Mouse (Mus musculus) Patski (cell line): Measurements from ENCODE around the gene Dlgap3. TPM values are rescaled to one million over a fixed set of nuclear protein-coding genes. Genes with fewer than 3 reads are reported as not detected.

Experiments used
- ATAC-seq: fragments of 100-300 bp; one replicate; pipeline ENCODE4 v1.8.0; 2021
- CTCF ChIA-PET: fragments of 350-600 bp; sonication (Branson Sonifier 250); formaldehyde crosslinking; loops from one replicate; lab custom pipeline; 2022; ENCODE audit warnings: inconsistent platforms; lab: Charles Lee
- POLR2A ChIA-PET: fragments of 350-600 bp; sonication (Branson Sonifier 250); formaldehyde crosslinking; loops from one replicate; lab custom pipeline; 2022; ENCODE audit warnings: antibody characterized with exemption, inconsistent platforms; lab: Charles Lee
- DNase-seq: peaks from one replicate; pipeline ENCODE4 v3.0.0-alpha.2; 2011; ENCODE audit warnings: low read depth, low spot score
- H3K27me3 ChIP-seq: fragments of 371-371 bp; one replicate; pipeline ENCODE4 v1.5.1; 2021
- CTCF ChIP-seq: fragments of 100-300 bp; IDR thresholded peaks from one replicate; pipeline ENCODE4 v1.5.1; 2021
- in situ Hi-C: fragments of 300-500 bp; cut with MboI; formaldehyde crosslinking; loops from 3 replicates; pipeline ENCODE4 v1.11.1; 2018; ENCODE audit warnings: low pct_unique_long_range_greater_than_20kb, mixed read lengths
- polyA plus RNA-seq: library from polyadenylated mRNA; unstranded; gene quantifications from one replicate; pipeline ENCODE4 v1.2.3, GENCODE M21; 2021

Dlgap3 gene
- polyA plus RNA-seq, 1 experiment from 2014 or later = 0.85 TPM

DNA sequence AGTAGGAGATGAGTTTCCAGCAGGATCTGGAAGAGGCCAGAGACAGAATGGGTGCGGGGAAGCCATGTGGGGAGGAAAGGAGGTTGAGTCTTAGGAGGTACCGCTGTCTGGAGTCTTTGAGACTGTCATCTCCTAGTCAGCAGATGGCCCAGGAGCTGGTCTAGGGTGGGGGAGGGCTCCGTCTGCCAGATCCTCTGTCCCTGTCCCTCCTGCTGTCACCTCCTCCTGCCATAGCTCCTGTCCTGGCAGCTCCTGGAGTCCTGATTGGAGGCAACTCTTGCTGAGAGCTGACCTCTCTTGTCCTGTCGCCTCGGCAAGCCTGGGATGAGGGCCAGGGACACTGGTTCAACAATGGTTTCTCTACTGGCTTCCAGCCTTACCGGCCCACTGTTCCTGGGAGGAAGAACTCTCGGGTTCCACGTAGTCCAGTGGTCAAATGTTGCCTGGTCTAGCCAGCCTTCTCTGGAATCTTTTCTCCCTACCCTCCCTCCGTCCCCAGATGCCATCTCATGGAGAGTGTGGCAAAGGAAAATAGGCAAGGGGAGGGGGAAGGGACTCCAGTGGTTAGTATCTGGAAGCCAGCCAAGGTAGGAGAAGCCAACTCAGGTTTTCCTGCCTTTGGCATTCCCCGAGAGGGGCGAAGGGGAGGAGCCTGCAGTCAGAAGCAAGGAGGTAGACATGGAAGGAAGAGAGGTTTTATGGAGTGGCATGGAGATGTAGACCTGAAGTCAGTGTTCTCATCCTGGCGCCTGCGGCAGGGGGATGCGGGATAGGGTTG is 24.6 kb downstream of the Dlgap3 start:
- ChIA-PET CTCF (no interaction called here), POLR2A (no interaction called here)
- in situ Hi-C loops = no loop called here
- H3K27me3 ChIP-seq = no peaks in the 10 kb centered on the region
- TF ChIP-seq CTCF = no peak
- ATAC-seq (no peak), DNase-seq (no peak)

DNA sequence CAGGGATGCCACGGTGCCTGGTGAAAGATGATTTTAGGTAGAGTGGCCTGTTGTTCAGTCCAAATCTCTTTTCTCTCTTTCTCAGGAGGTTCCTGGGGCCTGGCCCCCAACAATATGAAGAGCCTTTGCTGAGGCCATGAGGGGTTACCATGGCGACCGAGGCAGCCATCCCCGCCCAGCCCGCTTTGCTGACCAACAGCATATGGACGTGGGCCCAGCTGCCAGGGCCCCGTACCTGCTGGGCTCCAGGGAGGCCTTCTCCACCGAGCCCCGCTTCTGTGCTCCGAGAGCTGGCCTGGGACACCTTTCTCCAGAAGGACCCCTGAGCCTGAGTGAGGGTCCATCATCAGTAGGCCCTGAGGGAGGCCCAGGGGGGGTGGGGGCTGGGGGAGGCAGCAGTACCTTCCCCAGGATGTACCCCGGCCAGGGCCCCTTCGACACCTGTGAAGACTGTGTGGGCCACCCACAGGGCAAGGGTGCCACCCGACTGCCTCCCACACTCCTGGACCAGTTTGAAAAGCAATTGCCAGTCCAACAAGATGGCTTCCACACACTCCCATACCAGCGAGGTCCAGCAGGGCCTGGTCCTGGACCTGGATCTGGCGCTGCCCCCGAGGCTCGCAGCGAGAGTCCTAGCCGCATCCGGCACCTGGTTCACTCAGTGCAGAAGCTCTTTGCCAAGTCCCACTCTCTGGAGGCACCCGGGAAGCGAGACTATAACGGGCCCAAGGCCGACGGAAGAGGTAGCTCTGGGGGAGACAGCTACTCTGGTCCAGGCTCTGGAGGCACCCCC is 25.7 kb downstream of the Dlgap3 start:
- POLR2A ChIA-PET = no interaction called here
- DNase-seq (no peak), ATAC-seq (no peak)
- H3K27me3 ChIP-seq = no peaks in the 10 kb centered on the region
- CTCF ChIA-PET = no interaction called here
- in situ Hi-C loops = no loop called here
- TF ChIP-seq CTCF = no peak

DNA sequence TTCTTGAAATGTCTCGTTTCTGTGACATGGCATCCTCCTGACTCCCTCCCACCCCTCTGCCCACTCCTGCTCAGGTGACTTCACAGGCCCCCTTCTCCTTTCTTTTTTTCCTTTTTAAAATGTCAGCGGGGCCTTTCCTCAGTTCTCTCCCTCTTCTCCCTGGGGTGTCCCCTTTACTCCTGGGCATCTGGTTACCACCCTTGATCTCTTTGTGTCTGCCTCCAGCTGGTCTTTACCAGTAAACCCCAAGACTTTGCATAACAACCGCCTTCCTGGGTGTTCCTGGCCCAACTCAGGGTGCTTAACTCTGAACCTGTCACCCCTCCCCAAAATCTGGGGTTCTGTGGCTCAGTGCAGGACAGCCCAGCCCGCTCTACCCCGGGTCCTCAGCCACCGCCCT is 29.6 kb downstream of the Dlgap3 start:
- POLR2A ChIA-PET = no interaction called here
- H3K27me3 ChIP-seq = no peaks in the 10 kb centered on the region
- no peak for TF ChIP-seq CTCF
- DNase-seq (no peak), ATAC-seq (no peak)
- CTCF ChIA-PET = no interaction called here
- in situ Hi-C loops = no loop called here

- ChIA-PET CTCF (no interaction called here), POLR2A (no interaction called here)
- no peak for ATAC-seq
- no peak for DNase-seq
- no peak for TF ChIP-seq CTCF
- in situ Hi-C loops = no loop called here
- no peaks in the 10 kb centered on the region for H3K27me3 ChIP-seq
Measured at GRCm38 (mm10) chr4:127199406-127199805, 30.4 kb downstream of the Dlgap3 start.

- DNase-seq = no peak
- ChIA-PET POLR2A (no interaction called here), CTCF (no interaction called here)
- no peaks in the 10 kb centered on the region for H3K27me3 ChIP-seq
- TF ChIP-seq CTCF = no peak
- ATAC-seq = no peak
- in situ Hi-C loops = no loop called here
Measured at GRCm38 (mm10) chr4:127200164-127200722, 31.2 kb downstream of the Dlgap3 start.

GRCm38 (mm10) chr4:127200769-127201617 is 32.0 kb downstream of the Dlgap3 start:
- ATAC-seq = no peak
- CTCF ChIA-PET = interaction anchor here (1.1 kb wide), 1 partner anchor 49 kb away, joined by 3 read pairs; no protein-coding TSS in a partner anchor
- no peak for DNase-seq
- POLR2A ChIA-PET = no interaction called here
- TF ChIP-seq CTCF = no peak
- in situ Hi-C loops = no loop called here
- no peaks in the 10 kb centered on the region for H3K27me3 ChIP-seq

DNA sequence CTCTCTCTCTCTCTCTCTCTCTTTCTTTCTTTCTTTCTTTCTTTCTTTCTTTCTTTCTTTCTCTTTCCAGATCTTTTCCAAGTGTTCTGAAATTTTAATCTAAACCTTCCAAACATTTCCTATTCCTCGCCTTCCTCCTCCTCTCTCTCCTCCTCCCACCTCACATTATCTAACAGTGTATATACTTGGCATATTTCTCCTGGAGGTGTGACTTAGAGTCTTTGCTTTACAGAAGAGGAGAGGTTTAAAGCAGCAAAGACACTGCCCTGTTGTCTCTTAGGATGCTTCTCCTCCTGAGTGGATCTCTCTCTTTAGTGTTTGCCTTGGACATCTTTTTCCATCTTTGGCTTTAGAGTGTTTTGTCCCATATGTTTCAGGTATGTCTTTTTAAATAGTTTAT is 34.1 kb downstream of the Dlgap3 start:
- no peaks in the 10 kb centered on the region for H3K27me3 ChIP-seq
- in situ Hi-C loops = no loop called here
- no peak for TF ChIP-seq CTCF
- ChIA-PET POLR2A (no interaction called here), CTCF (no interaction called here)
- DNase-seq (no peak), ATAC-seq (no peak)

GRCm38 (mm10) chr4:127211318-127211717 is 42.3 kb downstream of the Dlgap3 start:
- ATAC-seq (no peak), DNase-seq (no peak)
- no peaks in the 10 kb centered on the region for H3K27me3 ChIP-seq
- CTCF ChIA-PET = interaction anchor here (1.1 kb wide), 1 partner anchor 72 kb away, joined by 3 read pairs; no protein-coding TSS in a partner anchor
- in situ Hi-C loops = no loop called here
- POLR2A ChIA-PET = no interaction called here
- TF ChIP-seq CTCF = no peak

GRCm38 (mm10) chr4:127214510-127214909 is 45.5 kb downstream of the Dlgap3 start:
- DNase-seq (no peak), ATAC-seq (no peak)

DNA sequence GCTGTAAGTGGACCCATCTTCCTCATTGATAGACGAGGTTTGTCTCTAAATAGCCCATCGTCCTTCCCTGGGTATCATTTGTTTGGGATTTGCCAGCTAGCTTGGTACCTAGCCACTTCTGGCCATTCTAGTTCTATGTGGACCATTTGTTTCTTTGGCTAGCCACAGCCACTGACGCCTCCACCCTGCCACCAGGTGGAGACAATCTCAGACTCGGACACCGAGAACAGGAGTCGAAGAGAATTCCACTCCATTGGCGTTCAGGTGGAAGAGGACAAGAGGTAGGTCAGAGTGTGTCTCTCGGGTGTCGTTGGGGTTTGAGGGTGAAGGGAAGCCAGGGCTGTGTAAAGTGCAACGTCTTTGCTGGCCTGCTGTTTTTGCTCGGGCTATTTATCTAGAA is 46.1 kb downstream of the Dlgap3 start:
- in situ Hi-C loops = no loop called here

More at GRCm38 (mm10) chr4:127214510-127214909, 45.5 kb downstream of the Dlgap3 start:
- ChIA-PET POLR2A (no interaction called here), CTCF (no interaction called here)
- in situ Hi-C loops = no loop called here
- no peaks in the 10 kb centered on the region for H3K27me3 ChIP-seq
- TF ChIP-seq CTCF = no peak

More for the DNA sequence above, 46.1 kb downstream of the Dlgap3 start:
- DNase-seq (no peak), ATAC-seq (no peak)
- no peak for TF ChIP-seq CTCF
- CTCF ChIA-PET = interaction anchor here (0.9 kb wide), 1 partner anchor 246 kb away, joined by 3 read pairs; no protein-coding TSS in a partner anchor
- POLR2A ChIA-PET = no interaction called here
- H3K27me3 ChIP-seq = no peaks in the 10 kb centered on the region
